Mouse (Mus musculus) right cerebral cortex, postnatal 10 days (tissue): ENCODE measurements around the gene Tmem213.

Experiments
- DNase-seq, 2 experiments: peaks; one replicate each; pipeline ENCODE4 v3.0.0; 2021; ENCODE audit warnings: low spot score in 2 of 2

Gene Tmem213

GRCm38 (mm10) chr6:38116107-38116770, 7.2 kb downstream of the Tmem213 start:
- DNase-seq: peak in 1 of 2 experiments; percentile 48

- DNase-seq: no peak
Observed at GRCm38 (mm10) chr6:38118341-38118740, 9.3 kb downstream of the Tmem213 start.

GRCm38 (mm10) chr6:38120681-38121371, 11.8 kb downstream of the Tmem213 start:
- DNase-seq: no peak

GRCm38 (mm10) chr6:38121843-38122242, 12.8 kb downstream of the Tmem213 start:
- DNase-seq: no peak

GRCm38 (mm10) chr6:38122791-38123190, 13.7 kb downstream of the Tmem213 start:
- no peak for DNase-seq

- DNase-seq: no peak
Observed at GRCm38 (mm10) chr6:38123471-38124206, 14.6 kb downstream of the Tmem213 start.

GRCm38 (mm10) chr6:38124207-38124835, 15.3 kb downstream of the Tmem213 start, which contains the start of gene Atp6v0a4:
TSS of gene Atp6v0a4 (minus strand) at chr6:38124586.
- DNase-seq: no peak

- DNase-seq: no peak
Observed at GRCm38 (mm10) chr6:38124882-38125281, 15.8 kb downstream of the Tmem213 start.

- DNase-seq: no peak
Observed at GRCm38 (mm10) chr6:38125462-38125861, 16.4 kb downstream of the Tmem213 start.

GRCm38 (mm10) chr6:38128115-38128514, 19.1 kb downstream of the Tmem213 start:
- no peak for DNase-seq

- no peak for DNase-seq
Observed at GRCm38 (mm10) chr6:38129883-38130282, 20.8 kb downstream of the Tmem213 start.

- DNase-seq: peak; percentile 65 to 74
Observed at GRCm38 (mm10) chr6:38131801-38132231, 22.8 kb downstream of the Tmem213 start.

GRCm38 (mm10) chr6:38134806-38135559, 25.9 kb downstream of the Tmem213 start:
- DNase-seq: peak; percentile 73 to 77

GRCm38 (mm10) chr6:38139086-38139485, 30.0 kb downstream of the Tmem213 start:
- DNase-seq: no peak

GRCm38 (mm10) chr6:38140402-38140801, 31.3 kb downstream of the Tmem213 start:
- DNase-seq: no peak

- DNase-seq: no peak
Observed at GRCm38 (mm10) chr6:38144161-38144998, 35.3 kb downstream of the Tmem213 start.

GRCm38 (mm10) chr6:38145463-38146065, 36.5 kb downstream of the Tmem213 start:
- DNase-seq: peak; percentile 66 to 68

GRCm38 (mm10) chr6:38147301-38147700, 38.2 kb downstream of the Tmem213 start:
- no peak for DNase-seq

- no peak for DNase-seq
Observed at GRCm38 (mm10) chr6:38148626-38149025, 39.6 kb downstream of the Tmem213 start.

GRCm38 (mm10) chr6:38149483-38149882, 40.4 kb downstream of the Tmem213 start:
- DNase-seq: no peak
